Mouse (Mus musculus): Measurements from ENCODE around the gene Sipa1. TPM values are rescaled to one million over a fixed set of nuclear protein-coding genes. Genes with fewer than 3 reads are reported as not detected.

Gene Sipa1
- polyA plus RNA-seq, 1 experiment from 2014 or later, result 39.8 TPM

GRCm38 (mm10) chr19:5684985-5685384 is 21.5 kb upstream of the Sipa1 start:
- Histone ChIP-seq H3K4me2 (no peak overlapping the region), H3K9me3 (replicated peaks) (no peaks in the 10 kb centered on the region), H3K9ac (no peak overlapping the region), H3K4me3 (replicated peaks) (no peak overlapping the region), H3K27me3 (no peaks in the 10 kb centered on the region), H3K27ac (no peak overlapping the region), H3K4me1 (peaks cover 13% of the 10 kb centered on the region), H3K36me3 (peaks cover 66% of the 10 kb centered on the region)
- ATAC-seq (replicated peaks; ENCODE audit: low FRiP score), result no peak
- WGBS, result 92% methylated on average over 13 of the region's 13 CpGs

GRCm38 (mm10) chr19:5684236-5684635 is 20.7 kb upstream of the Sipa1 start:
- Histone ChIP-seq H3K9me3 (replicated peaks) (no peaks in the 10 kb centered on the region), H3K27me3 (no peaks in the 10 kb centered on the region), H3K9ac (no peak overlapping the region), H3K4me3 (replicated peaks) (no peak overlapping the region), H3K27ac (no peak overlapping the region), H3K4me2 (no peak overlapping the region), H3K4me1 (peaks cover 12% of the 10 kb centered on the region), H3K36me3 (peaks cover 74% of the 10 kb centered on the region)
- 88% methylated on average over 12 of the region's 12 CpGs for WGBS
- no peak for ATAC-seq (replicated peaks; ENCODE audit: low FRiP score)

GRCm38 (mm10) chr19:5680432-5680831 is 16.9 kb upstream of the Sipa1 start:
- Histone ChIP-seq H3K27ac (no peak overlapping the region), H3K4me2 (no peak overlapping the region), H3K27me3 (no peaks in the 10 kb centered on the region), H3K36me3 (peaks cover 96% of the 10 kb centered on the region), H3K9me3 (replicated peaks) (no peaks in the 10 kb centered on the region), H3K9ac (no peak overlapping the region), H3K4me1 (no peaks in the 10 kb centered on the region), H3K4me3 (replicated peaks) (no peak overlapping the region)
- no peak for ATAC-seq (replicated peaks; ENCODE audit: low FRiP score)
- 58% methylated on average over 4 of the region's 4 CpGs for WGBS

GRCm38 (mm10) chr19:5668372-5668771 is 4.9 kb upstream of the Sipa1 start:
- Histone ChIP-seq H3K9ac (no peak overlapping the region), H3K4me1 (peaks cover 15% of the 10 kb centered on the region), H3K27me3 (no peaks in the 10 kb centered on the region), H3K4me3 (replicated peaks) (no peak overlapping the region), H3K36me3 (peaks cover 90% of the 10 kb centered on the region), H3K9me3 (replicated peaks) (no peaks in the 10 kb centered on the region), H3K27ac (no peak overlapping the region), H3K4me2 (no peak overlapping the region)
- no peak for ATAC-seq (replicated peaks; ENCODE audit: low FRiP score)
- whole genome bisulfite sequencing, result 90% methylated on average over 4 of the region's 4 CpGs

- no peak for ATAC-seq (replicated peaks; ENCODE audit: low FRiP score)
- no peaks in the 10 kb centered on the region for H3K27me3 ChIP-seq
- H3K9ac ChIP-seq, result no peak overlapping the region
- H3K9me3 ChIP-seq (replicated peaks), result no peaks in the 10 kb centered on the region
- H3K36me3 ChIP-seq, result peaks cover 70% of the 10 kb centered on the region
- 94% methylated on average over 18 of the region's 18 CpGs for WGBS
- H3K4me1 ChIP-seq, result peaks cover 31% of the 10 kb centered on the region
- no peak overlapping the region for H3K27ac ChIP-seq
- H3K4me3 ChIP-seq (replicated peaks), result no peak overlapping the region
- H3K4me2 ChIP-seq, result no peak overlapping the region
Observed at GRCm38 (mm10) chr19:5666386-5666785, 2.9 kb upstream of the Sipa1 start.

GRCm38 (mm10) chr19:5665465-5665864 is 2.0 kb upstream of the Sipa1 start:
- peak; percentile 24; the same call in 1 of the 2 replicates for ATAC-seq (replicated peaks; ENCODE audit: low FRiP score)
- WGBS, result 88% methylated on average over 15 of the region's 15 CpGs
- Histone ChIP-seq H3K9ac (no peak overlapping the region), H3K27ac (no peak overlapping the region), H3K4me3 (replicated peaks) (no peak overlapping the region), H3K4me2 (no peak overlapping the region), H3K9me3 (replicated peaks) (no peaks in the 10 kb centered on the region), H3K27me3 (no peaks in the 10 kb centered on the region), H3K36me3 (peaks cover 61% of the 10 kb centered on the region), H3K4me1 (peaks cover 40% of the 10 kb centered on the region)

GRCm38 (mm10) chr19:5664669-5665257 is 1.3 kb upstream of the Sipa1 start:
- no peaks in the 10 kb centered on the region for H3K9me3 ChIP-seq (replicated peaks)
- H3K36me3 ChIP-seq, result peaks cover 61% of the 10 kb centered on the region
- no peak overlapping the region for H3K4me3 ChIP-seq (replicated peaks)
- WGBS, result 92% methylated on average over 10 of the region's 10 CpGs
- ATAC-seq (replicated peaks; ENCODE audit: low FRiP score), result no peak
- 0 out of 2 replicates have a peak overlapping the region, but pooled peaks have one; percentile 17 for H3K9ac ChIP-seq
- H3K4me1 ChIP-seq, result peaks cover 40% of the 10 kb centered on the region
- no peak overlapping the region for H3K4me2 ChIP-seq
- no peak overlapping the region for H3K27ac ChIP-seq
- no peaks in the 10 kb centered on the region for H3K27me3 ChIP-seq

- Histone ChIP-seq H3K36me3 (peaks cover 58% of the 10 kb centered on the region), H3K27me3 (no peaks in the 10 kb centered on the region), H3K9ac (peak overlapping the region; percentile 51), H3K4me1 (peaks cover 46% of the 10 kb centered on the region), H3K9me3 (replicated peaks) (no peaks in the 10 kb centered on the region), H3K27ac (peak overlapping the region; percentile 92), H3K4me2 (peak overlapping the region; percentile 62), H3K4me3 (replicated peaks) (peak overlapping the region; percentile 57)
- ATAC-seq (replicated peaks; ENCODE audit: low FRiP score), result no peak
- 61% methylated on average over 8 of the region's 8 CpGs for WGBS
Observed at GRCm38 (mm10) chr19:5662310-5662709, 1.2 kb downstream of the Sipa1 start.

- Histone ChIP-seq H3K36me3 (peaks cover 55% of the 10 kb centered on the region), H3K4me1 (peaks cover 47% of the 10 kb centered on the region), H3K27me3 (no peaks in the 10 kb centered on the region), H3K9me3 (replicated peaks) (no peaks in the 10 kb centered on the region), H3K9ac (peak overlapping the region; percentile 29), H3K4me3 (replicated peaks) (peak overlapping the region; percentile 57), H3K27ac (peak overlapping the region; percentile 92), H3K4me2 (peak overlapping the region; percentile 62)
- ATAC-seq (replicated peaks; ENCODE audit: low FRiP score), result no peak
- WGBS, result 76% methylated on average over 16 of the region's 16 CpGs
Observed at GRCm38 (mm10) chr19:5660942-5661751, 2.4 kb downstream of the Sipa1 start.

GRCm38 (mm10) chr19:5654720-5655298 is 8.7 kb downstream of the Sipa1 start:
- peak overlapping the region; percentile 73 for H3K4me2 ChIP-seq
- H3K36me3 ChIP-seq, result peaks cover 73% of the 10 kb centered on the region
- H3K9me3 ChIP-seq (replicated peaks), result no peaks in the 10 kb centered on the region
- H3K27me3 ChIP-seq, result peaks cover 11% of the 10 kb centered on the region
- no peak overlapping the region for H3K27ac ChIP-seq
- ATAC-seq (replicated peaks; ENCODE audit: low FRiP score), result no peak
- peak overlapping the region; percentile 44 for H3K4me3 ChIP-seq (replicated peaks)
- H3K4me1 ChIP-seq, result peaks cover 25% of the 10 kb centered on the region
- 23% methylated on average over 43 of the region's 43 CpGs for WGBS
- H3K9ac ChIP-seq, result peak overlapping the region; percentile 33; the same call in 1 of the 2 replicates

GRCm38 (mm10) chr19:5653969-5654719 is 9.4 kb downstream of the Sipa1 start:
- Histone ChIP-seq H3K9ac (peak overlapping the region; percentile 33; the same call in 1 of the 2 replicates), H3K27ac (no peak overlapping the region), H3K4me2 (peak overlapping the region; percentile 73), H3K36me3 (peaks cover 68% of the 10 kb centered on the region), H3K4me3 (replicated peaks) (peak overlapping the region; percentile 44), H3K9me3 (replicated peaks) (no peaks in the 10 kb centered on the region), H3K4me1 (peaks cover 32% of the 10 kb centered on the region), H3K27me3 (peaks cover 11% of the 10 kb centered on the region)
- ATAC-seq (replicated peaks; ENCODE audit: low FRiP score), result peak; percentile 71
- 9% methylated on average over 62 of the region's 62 CpGs for WGBS

Measured in kidney, embryonic 15.5 days (tissue).